Mouse (Mus musculus) CH12.LX (cell line): ENCODE measurements around the gene Flot1.

Experiments used
- CHD1 ChIP-seq: IDR thresholded peaks from 2 replicates; pipeline ENCODE4 v1.6.1; 2012; ENCODE audit warnings: low read depth, low read length, improper control_type of control experiment, inconsistent platforms
- CHD2 ChIP-seq: IDR thresholded peaks from 2 replicates; pipeline ENCODE4 v1.6.1; 2011; ENCODE audit warnings: low read length, improper control_type of control experiment
- CTCF ChIP-seq, 2 experiments: IDR thresholded peaks in 1 of 2; conservative IDR thresholded peaks in 1 of 2; 2 replicates each; pipeline ENCODE4 v1.5.1; 2011 to 2012; ENCODE audit warnings: low read depth in 2 of 2, low read length in 2 of 2, improper control_type of control experiment in 1 of 2, inconsistent platforms in 1 of 2, mild to moderate bottlenecking in 1 of 2, moderate library complexity in 1 of 2
- E2F4 ChIP-seq: IDR thresholded peaks from 2 replicates; pipeline ENCODE4 v1.6.1; 2011; ENCODE audit warnings: low read depth, low read length, improper control_type of control experiment; ENCODE audit not compliant: insufficient replicate concordance
- KAT2A ChIP-seq: IDR thresholded peaks from 2 replicates; pipeline ENCODE4 v1.6.1; 2012; ENCODE audit warnings: low read length, improper control_type of control experiment, inconsistent platforms; ENCODE audit not compliant: insufficient replicate concordance
- POLR2A ChIP-seq: IDR thresholded peaks from 2 replicates; pipeline ENCODE4 v1.6.1; 2011; ENCODE audit warnings: low read depth, mild to moderate bottlenecking, improper control_type of control experiment, low read length
- SIN3A ChIP-seq: IDR thresholded peaks from 2 replicates; pipeline ENCODE4 v1.6.1; 2012; ENCODE audit warnings: low read length, improper control_type of control experiment, inconsistent platforms
- ZMIZ1 ChIP-seq: IDR thresholded peaks from 2 replicates; pipeline ENCODE4 v1.6.1; 2012; ENCODE audit warnings: low read depth, mild to moderate bottlenecking, inconsistent platforms, low read length, improper control_type of control experiment

DNA sequence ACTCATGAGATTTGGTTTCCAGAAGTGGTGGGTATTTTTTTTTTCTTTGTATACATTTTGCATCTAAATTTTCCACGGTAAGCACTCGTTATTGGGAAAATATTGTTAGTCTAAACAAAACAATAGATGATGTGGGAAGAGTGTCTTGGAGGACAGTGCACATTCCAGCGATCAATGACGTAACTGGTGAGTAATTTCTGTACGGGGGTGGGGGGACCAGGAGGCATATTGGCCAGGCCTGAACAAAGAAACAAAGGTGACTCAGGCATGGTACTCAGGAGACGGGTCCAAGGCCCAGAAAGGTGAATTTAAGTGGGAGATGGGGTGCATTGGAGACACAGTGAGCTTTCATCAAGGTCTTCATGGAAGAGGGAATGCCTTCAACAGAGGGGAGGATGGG, 27.4 kb upstream of the Flot1 start:
- TF ChIP-seq CHD1 (no peak), E2F4 (no peak), KAT2A (no peak), CTCF (conservative IDR thresholded peaks at IDR 0.05 in 1 of 2, IDR thresholded peaks at IDR 0.05 in 1 of 2; ENCODE audit: low read depth in 2 of 2, low read length in 2 of 2) (no peak), POLR2A (no peak), ZMIZ1 (no peak), CHD2 (no peak), SIN3A (no peak)
